Mouse (Mus musculus) MEL (cell line): Measurements from ENCODE around the gene Clrn2. TPM values are rescaled to one million over a fixed set of nuclear protein-coding genes. Genes with fewer than 3 reads are reported as not detected.

Experiments used
- DNase-seq: peaks from one replicate; pipeline ENCODE4 v3.0.0; 2011; ENCODE audit warnings: low read depth, low spot score
- H3K27ac ChIP-seq: 2 replicates; pipeline ENCODE4 v1.5.1; 2012; ENCODE audit warnings: low read depth, mild to moderate bottlenecking, control low read depth, low read length, moderate library complexity; ENCODE audit not compliant: control insufficient read depth
- H3K27me3 ChIP-seq, 2 experiments: fragments of 150-350 bp in 1 of 2; sonication (generic) in 1 of 2; 2 replicates each; pipeline ENCODE4 v1.6.1; 2012; ENCODE audit warnings: low read length in 2 of 2, mild to moderate bottlenecking in 2 of 2, improper control_type of control experiment in 1 of 2, moderate library complexity in 1 of 2; ENCODE audit not compliant: insufficient read depth in 2 of 2, control insufficient read depth in 1 of 2
- H3K36me3 ChIP-seq, 2 experiments: 2 replicates each; pipeline ENCODE4 v1.6.1; 2012 to 2014; ENCODE audit warnings: low read length in 2 of 2, improper control_type of control experiment in 1 of 2, inconsistent platforms in 1 of 2, mild to moderate bottlenecking in 1 of 2; ENCODE audit not compliant: insufficient read depth in 2 of 2, control insufficient read depth in 1 of 2
- H3K4me1 ChIP-seq, 2 experiments: fragments of 150-350 bp in 1 of 2; sonication (generic) in 1 of 2; 2 replicates each; pipeline ENCODE4 v1.6.1; 2012; ENCODE audit warnings: low read length in 2 of 2, improper control_type of control experiment in 1 of 2, mild to moderate bottlenecking in 1 of 2; ENCODE audit not compliant: insufficient read depth in 2 of 2, control insufficient read depth in 1 of 2
- H3K4me3 ChIP-seq, 2 experiments: fragments of 150-350 bp in 1 of 2; sonication (generic) in 1 of 2; 2 replicates each; pipeline ENCODE4 v1.5.1; 2012; ENCODE audit warnings: low read depth in 2 of 2, low read length in 2 of 2, mild to moderate bottlenecking in 2 of 2, moderate library complexity in 2 of 2, control low read depth in 1 of 2, improper control_type of control experiment in 1 of 2; ENCODE audit not compliant: control insufficient read depth in 1 of 2, insufficient read depth in 1 of 2
- H3K79me2 ChIP-seq: 2 replicates; pipeline ENCODE4 v1.6.1; 2012; ENCODE audit warnings: mild to moderate bottlenecking, low read length, moderate library complexity; ENCODE audit not compliant: control insufficient read depth, poor library complexity, insufficient read depth
- H3K9ac ChIP-seq: 2 replicates; pipeline ENCODE4 v1.6.1; 2012; ENCODE audit warnings: low read depth, mild to moderate bottlenecking, control low read depth, low read length, moderate library complexity; ENCODE audit not compliant: control insufficient read depth, poor library complexity, severe bottlenecking
- H3K9me3 ChIP-seq: fragments of 150-350 bp; sonication (generic); replicated peaks from 2 replicates; pipeline ENCODE4 v1.6.1; 2012; ENCODE audit warnings: mild to moderate bottlenecking, low read length, improper control_type of control experiment, moderate library complexity; ENCODE audit not compliant: insufficient read depth
- CHD1 ChIP-seq: IDR thresholded peaks from 2 replicates; pipeline ENCODE4 v1.6.1; 2012; ENCODE audit warnings: low read depth, mild to moderate bottlenecking, inconsistent platforms, low read length, improper control_type of control experiment
- CHD2 ChIP-seq: IDR thresholded peaks from 2 replicates; pipeline ENCODE4 v1.6.1; 2011; ENCODE audit warnings: low read length, improper control_type of control experiment
- CTCF ChIP-seq, 3 experiments: IDR thresholded peaks in 2 of 3; conservative IDR thresholded peaks in 1 of 3; 2 replicates each; pipeline ENCODE4 v1.5.1; 2011 to 2012; ENCODE audit warnings: low read length in 3 of 3, low read depth in 2 of 3, mild to moderate bottlenecking in 2 of 3, improper control_type of control experiment in 1 of 3, inconsistent platforms in 1 of 3, mixed read lengths in 1 of 3, moderate library complexity in 1 of 3; ENCODE audit not compliant: control insufficient read depth in 1 of 3, insufficient read depth in 1 of 3, poor library complexity in 1 of 3, severe bottlenecking in 1 of 3
- E2F4 ChIP-seq: IDR thresholded peaks from 2 replicates; pipeline ENCODE4 v1.6.1; 2011; ENCODE audit warnings: low read depth, low read length, improper control_type of control experiment, borderline replicate concordance
- ELF1 ChIP-seq: IDR thresholded peaks from 2 replicates; pipeline ENCODE4 v1.6.1; 2014; ENCODE audit warnings: low read depth, mild to moderate bottlenecking, inconsistent platforms, low read length, improper control_type of control experiment, moderate library complexity
- EP300 ChIP-seq, 2 experiments: IDR thresholded peaks; 2 replicates each; pipeline ENCODE4 v1.6.1; 2011; ENCODE audit warnings: improper control_type of control experiment in 2 of 2, low read length in 2 of 2, low read depth in 1 of 2, mild to moderate bottlenecking in 1 of 2
- GABPA ChIP-seq: IDR thresholded peaks from 2 replicates; pipeline ENCODE4 v1.6.1; 2012; ENCODE audit warnings: low read depth, mild to moderate bottlenecking, inconsistent platforms, low read length, improper control_type of control experiment, moderate library complexity
- GATA1 ChIP-seq: IDR thresholded peaks from 2 replicates; pipeline ENCODE4 v1.6.1; 2011; ENCODE audit warnings: low read depth, low read length, improper control_type of control experiment
- HCFC1 ChIP-seq: IDR thresholded peaks from 2 replicates; pipeline ENCODE4 v1.6.1; 2012; ENCODE audit warnings: low read depth, mild to moderate bottlenecking, inconsistent platforms, low read length, improper control_type of control experiment, moderate library complexity
- JUND ChIP-seq: IDR thresholded peaks from 2 replicates; pipeline ENCODE4 v1.6.1; 2011; ENCODE audit warnings: low read depth, mild to moderate bottlenecking, improper control_type of control experiment, low read length
- KAT2A ChIP-seq: conservative IDR thresholded peaks from 2 replicates; pipeline ENCODE4 v1.6.1; 2012; ENCODE audit warnings: low read depth, low read length, improper control_type of control experiment, inconsistent platforms
- MXI1 ChIP-seq: IDR thresholded peaks from 2 replicates; pipeline ENCODE4 v1.6.1; 2011; ENCODE audit warnings: mild to moderate bottlenecking, low read depth, low read length, improper control_type of control experiment
- MYB ChIP-seq: IDR thresholded peaks from 2 replicates; pipeline ENCODE4 v1.6.1; 2011; ENCODE audit warnings: mild to moderate bottlenecking, low read depth, low read length, improper control_type of control experiment
- MYC ChIP-seq: IDR thresholded peaks from 2 replicates; pipeline ENCODE4 v1.6.1; 2011; ENCODE audit warnings: low read depth, mild to moderate bottlenecking, low read length, improper control_type of control experiment, moderate library complexity
- NELFE ChIP-seq: IDR thresholded peaks from 2 replicates; pipeline ENCODE4 v1.6.1; 2011; ENCODE audit warnings: low read depth, low read length, improper control_type of control experiment
- NRF1 ChIP-seq: IDR thresholded peaks from 2 replicates; pipeline ENCODE4 v1.6.1; 2014; ENCODE audit warnings: low read depth, mild to moderate bottlenecking, inconsistent platforms, low read length, improper control_type of control experiment, moderate library complexity; ENCODE audit not compliant: poor library complexity, insufficient read depth, severe bottlenecking
- POLR2A ChIP-seq, 2 experiments: IDR thresholded peaks; 2 replicates each; pipeline ENCODE4 v1.6.1; 2011 to 2012; ENCODE audit warnings: low read length in 2 of 2, mild to moderate bottlenecking in 2 of 2, control low read depth in 1 of 2, improper control_type of control experiment in 1 of 2, low read depth in 1 of 2, moderate library complexity in 1 of 2; ENCODE audit not compliant: control insufficient read depth in 1 of 2, insufficient read depth in 1 of 2, poor library complexity in 1 of 2
- POLR2AphosphoS2 ChIP-seq: IDR thresholded peaks from 2 replicates; pipeline ENCODE4 v1.6.1; 2011; ENCODE audit warnings: low read length, improper control_type of control experiment
- POLR2AphosphoS5 ChIP-seq: IDR thresholded peaks from 2 replicates; pipeline ENCODE4 v1.6.1; 2012; ENCODE audit warnings: low read depth, borderline replicate concordance, mild to moderate bottlenecking, inconsistent platforms, low read length, moderate library complexity, mixed read lengths
- RAD21 ChIP-seq: IDR thresholded peaks from 2 replicates; pipeline ENCODE4 v1.6.1; 2011; ENCODE audit warnings: mild to moderate bottlenecking, low read depth, low read length, improper control_type of control experiment
- SIN3A ChIP-seq: IDR thresholded peaks from 2 replicates; pipeline ENCODE4 v1.6.1; 2012; ENCODE audit warnings: low read length, improper control_type of control experiment, inconsistent platforms
- SMC3 ChIP-seq: IDR thresholded peaks from 2 replicates; pipeline ENCODE4 v1.6.1; 2011; ENCODE audit warnings: low read depth, low read length, improper control_type of control experiment
- TAL1 ChIP-seq: IDR thresholded peaks from 2 replicates; pipeline ENCODE4 v1.6.1; 2012; ENCODE audit warnings: mild to moderate bottlenecking, inconsistent platforms, low read length, moderate library complexity, mixed read lengths
- TBP ChIP-seq: IDR thresholded peaks from 2 replicates; pipeline ENCODE4 v1.8.0; 2011; ENCODE audit warnings: low read depth, low read length, improper control_type of control experiment
- TCF12 ChIP-seq: IDR thresholded peaks from 2 replicates; pipeline ENCODE4 v1.6.1; 2014; ENCODE audit warnings: low read depth, mild to moderate bottlenecking, inconsistent platforms, low read length, improper control_type of control experiment, moderate library complexity
- UBTF ChIP-seq: IDR thresholded peaks from 2 replicates; pipeline ENCODE4 v1.6.1; 2012; ENCODE audit warnings: low read depth, mild to moderate bottlenecking, inconsistent platforms, low read length, improper control_type of control experiment, moderate library complexity, borderline replicate concordance; ENCODE audit not compliant: insufficient read depth
- USF1 ChIP-seq: IDR thresholded peaks from 2 replicates; pipeline ENCODE4 v1.6.1; 2014; ENCODE audit warnings: low read depth, mild to moderate bottlenecking, inconsistent platforms, low read length, improper control_type of control experiment, moderate library complexity
- ZC3H11A ChIP-seq: IDR thresholded peaks from 2 replicates; pipeline ENCODE4 v1.6.1; 2012; ENCODE audit warnings: low read depth, mild to moderate bottlenecking, inconsistent platforms, low read length, improper control_type of control experiment
- ZKSCAN1 ChIP-seq: IDR thresholded peaks from 2 replicates; pipeline ENCODE4 v1.6.1; 2012; ENCODE audit warnings: low read depth, mild to moderate bottlenecking, inconsistent platforms, low read length, improper control_type of control experiment, moderate library complexity
- ZMIZ1 ChIP-seq: IDR thresholded peaks from 2 replicates; pipeline ENCODE4 v1.6.1; 2012; ENCODE audit warnings: low read depth, mild to moderate bottlenecking, inconsistent platforms, low read length, improper control_type of control experiment, moderate library complexity
- ZNF384 ChIP-seq: IDR thresholded peaks from 2 replicates; pipeline ENCODE4 v1.6.1; 2012; ENCODE audit warnings: low read depth, mild to moderate bottlenecking, inconsistent platforms, low read length, improper control_type of control experiment
- polyA plus RNA-seq, 2 experiments: library from polyadenylated mRNA; stranded (reverse) in 1 of 2; unstranded in 1 of 2; fragments of >175 nt in 1 of 2; fragments of >200 nt in 1 of 2; gene quantifications; 2 replicates each; pipeline versions ENCODE4 v1.2.1 to v1.2.4; 2012; ENCODE audit warnings: low replicate concordance in 2 of 2, low read depth in 1 of 2; ENCODE audit not compliant: insufficient read length in 2 of 2, insufficient read depth in 1 of 2, missing spikeins in 1 of 2
- total RNA-seq: library from RNA; depleted of rRNA; stranded (reverse); fragments of 300-350 nt; gene quantifications from 2 replicates; pipeline ENCODE4 v1.2.3, GENCODE M21; 2012

Clrn2 gene
- total and polyA plus RNA-seq, 3 experiments = not detected

DNA sequence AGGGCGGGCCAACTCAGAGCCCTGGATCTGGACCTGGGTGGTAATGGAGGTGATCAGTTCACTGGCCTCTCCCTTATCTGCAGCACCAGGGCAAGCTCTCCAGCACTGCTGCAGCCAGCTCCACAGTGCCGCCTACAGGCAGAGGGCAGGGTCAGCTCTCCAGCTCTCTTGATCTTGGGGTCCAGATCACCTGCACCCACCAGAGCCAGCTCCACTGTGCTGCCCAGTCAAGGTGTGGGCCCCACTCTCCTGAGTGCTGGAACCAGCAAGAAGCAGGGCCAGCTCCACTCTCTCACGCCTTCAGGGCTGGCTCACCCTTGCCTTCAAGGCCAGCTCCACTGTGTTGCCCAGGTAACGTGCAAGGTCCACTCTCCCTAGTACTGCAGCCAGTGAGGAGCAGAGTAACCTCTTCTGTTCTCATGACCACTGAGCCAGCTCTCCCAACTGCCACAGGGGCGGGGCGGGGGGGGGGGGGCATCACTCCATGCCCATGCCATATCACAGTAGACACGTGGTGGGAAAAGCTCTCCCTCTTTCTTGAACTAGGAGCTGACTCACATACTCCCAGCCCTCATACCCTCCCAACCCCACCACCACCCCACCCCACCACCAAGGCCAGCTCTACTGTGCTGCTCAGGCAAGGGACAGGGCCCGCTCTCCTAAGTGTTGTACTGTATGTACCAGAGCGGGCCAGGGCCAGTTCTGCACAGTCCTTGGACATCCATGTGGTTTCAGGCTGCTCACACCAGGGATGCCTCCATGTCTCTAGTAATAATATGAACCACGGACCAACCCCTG is 33.5 kb upstream of the Clrn2 start (continued):
- TF ChIP-seq JUND = no peak
- no peak for TF ChIP-seq NELFE
- no peak for TF ChIP-seq MYB
- 0 out of 2 replicates have a peak, but pooled peaks have one; percentile 33 for TF ChIP-seq TAL1
- TF ChIP-seq HCFC1 = no peak
- no peak for TF ChIP-seq TBP
- TF ChIP-seq ELF1 = no peak
- TF ChIP-seq ZC3H11A = peak; percentile 56
- TF ChIP-seq CTCF (IDR thresholded peaks at IDR 0.05 in 2 of 3, conservative IDR thresholded peaks at IDR 0.05 in 1 of 3; ENCODE audit: control insufficient read depth in 1 of 3, insufficient read depth in 1 of 3, low read depth in 2 of 3, low read length in 3 of 3, poor library complexity in 1 of 3, severe bottlenecking in 1 of 3) = peak; percentile 78 to 98 (median 90)

GRCm38 (mm10) chr5:45421881-45422844 is 31.4 kb upstream of the Clrn2 start:
- DNase-seq = peak; percentile 90
- Histone ChIP-seq H3K27ac (peak overlapping the region; percentile 65), H3K9ac (peak overlapping the region; percentile 27), H3K4me1 (peaks cover 41 to 43% of the 10 kb centered on the region in 2 experiments), H3K9me3 (no peaks in the 10 kb centered on the region), H3K79me2 (no peaks in the 10 kb centered on the region), H3K36me3 (peaks cover 0 to 49% of the 10 kb centered on the region in 2 experiments; a peak in 2 of 4 replicates), H3K27me3 (no peaks in the 10 kb centered on the region), H3K4me3 (peak overlapping the region; percentile 16 to 46)
- peak; percentile 19; the same call in 1 of the 2 replicates for TF ChIP-seq ZC3H11A
- TF ChIP-seq EP300 (IDR thresholded peaks at IDR 0.05; ENCODE audit: low read depth in 1 of 2, low read length in 2 of 2) = peak; percentile 83 to 89
- no peak for TF ChIP-seq CHD1
- peak; percentile 68; the same call in 1 of the 2 replicates for TF ChIP-seq MYC
- TF ChIP-seq SMC3 = peak; percentile 19
- no peak for TF ChIP-seq UBTF
- TF ChIP-seq ZKSCAN1 = no peak
- TF ChIP-seq GABPA = no peak
- TF ChIP-seq POLR2AphosphoS2 = no peak
- 0 out of 2 replicates have a peak, but pooled peaks have one; percentile 47 for TF ChIP-seq ELF1
- peak in 1 of 2 experiments; percentile 53; a peak in 2 of 4 replicates for TF ChIP-seq POLR2A (IDR thresholded peaks at IDR 0.05; ENCODE audit: control insufficient read depth in 1 of 2, insufficient read depth in 1 of 2, low read depth in 1 of 2, low read length in 2 of 2, poor library complexity in 1 of 2)
- TF ChIP-seq USF1 = no peak
- peak; percentile 59 for TF ChIP-seq TCF12
- 0 out of 2 replicates have a peak, but pooled peaks have one; percentile 26 for TF ChIP-seq E2F4
- TF ChIP-seq NRF1 = no peak
- peak; percentile 82 for TF ChIP-seq SIN3A
- peak; percentile 75 for TF ChIP-seq GATA1
- TF ChIP-seq RAD21 = no peak
- no peak; the same call in 1 of the 2 replicates for TF ChIP-seq KAT2A
- 0 out of 2 replicates have a peak, but pooled peaks have one; percentile 65 for TF ChIP-seq ZMIZ1
- TF ChIP-seq CHD2 = peak; percentile 94
- TF ChIP-seq POLR2AphosphoS5 = no peak
- TF ChIP-seq MXI1 = peak; percentile 18; the same call in 1 of the 2 replicates
- TF ChIP-seq ZNF384 = no peak; the same call in 1 of the 2 replicates
- peak; percentile 58; the same call in 1 of the 2 replicates for TF ChIP-seq NELFE
